Mouse (Mus musculus): ENCODE results near the gene Fbxw24. TPM values are rescaled to one million over a fixed set of nuclear protein-coding genes. Genes with fewer than 3 reads are reported as not detected.
"Not testable (repeated sequence)": the region's sequence is repeated elsewhere in the genome, so short reads cannot be mapped to it uniquely, and the experiment has no call there.

Fbxw24 gene
- 0.23 TPM in 1 of 2 replicates, not detected in the other for polyA plus RNA-seq (2015; fragmentation: Nextera tagmentation; extraction: Ambion mirVana)

- not testable (repeated sequence) for H3K27me3 ChIP-seq (replicated peaks); H3K4me1 ChIP-seq; H3K4me2 ChIP-seq; H3K36me3 ChIP-seq (replicated peaks); ATAC-seq (replicated peaks); H3K4me3 ChIP-seq; H3K27ac ChIP-seq; H3K9ac ChIP-seq; H3K9me3 ChIP-seq
- WGBS, result 88% methylated on average over 2 of the region's 2 CpGs
Observed at GRCm38 (mm10) chr9:109625957-109626356, at the start of gene Fbxw24. Gene Fbxw24 (minus strand): TSS chr9:109626057.

- not testable (repeated sequence) for H3K27me3 ChIP-seq (replicated peaks); H3K36me3 ChIP-seq (replicated peaks); ATAC-seq (replicated peaks); H3K4me2 ChIP-seq; H3K4me1 ChIP-seq; H3K27ac ChIP-seq; H3K4me3 ChIP-seq; H3K9ac ChIP-seq; H3K9me3 ChIP-seq
- WGBS, result 82% methylated on average over 2 of the region's 2 CpGs
Observed at GRCm38 (mm10) chr9:109664552-109664951, 38.7 kb upstream of the Fbxw24 start, which contains the start of gene Fbxw25. Gene Fbxw25 (minus strand): TSS chr9:109664652.

- H3K9ac ChIP-seq; H3K27me3 ChIP-seq (replicated peaks); H3K36me3 ChIP-seq (replicated peaks); H3K9me3 ChIP-seq; H3K4me2 ChIP-seq; H3K4me1 ChIP-seq; H3K27ac ChIP-seq; H3K4me3 ChIP-seq; ATAC-seq (replicated peaks): not testable (repeated sequence)
- WGBS, result 34% methylated on average over 5 of the region's 5 CpGs
Observed at GRCm38 (mm10) chr9:109606837-109607236, 19.0 kb downstream of the Fbxw24 start.

GRCm38 (mm10) chr9:109602128-109602527 lies 23.7 kb downstream of the Fbxw24 start:
- H3K27ac ChIP-seq; ATAC-seq (replicated peaks); H3K27me3 ChIP-seq (replicated peaks); H3K9ac ChIP-seq; H3K4me2 ChIP-seq; H3K36me3 ChIP-seq (replicated peaks); H3K9me3 ChIP-seq; H3K4me3 ChIP-seq; H3K4me1 ChIP-seq: not testable (repeated sequence)
- WGBS, result 70% methylated on average over 2 of the region's 2 CpGs

- ATAC-seq (replicated peaks), result no peak
- H3K27ac ChIP-seq, result no peak overlapping the region
- no peaks in the 10 kb centered on the region for H3K36me3 ChIP-seq (replicated peaks)
- no peaks in the 10 kb centered on the region for H3K4me1 ChIP-seq
- no peak overlapping the region for H3K9ac ChIP-seq
- H3K9me3 ChIP-seq, result no peaks in the 10 kb centered on the region
- H3K4me3 ChIP-seq, result no peak overlapping the region
- H3K27me3 ChIP-seq (replicated peaks), result no peaks in the 10 kb centered on the region
- no peak overlapping the region for H3K4me2 ChIP-seq
Observed at GRCm38 (mm10) chr9:109597226-109597625, 28.6 kb downstream of the Fbxw24 start.

GRCm38 (mm10) chr9:109594866-109595265 lies 31.0 kb downstream of the Fbxw24 start:
- 85% methylated on average over 2 of the region's 2 CpGs for WGBS
- H3K36me3 ChIP-seq (replicated peaks), result no peaks in the 10 kb centered on the region

GRCm38 (mm10) chr9:109568162-109568561 lies 57.7 kb downstream of the Fbxw24 start, which contains the start of gene Fbxw15:
Gene Fbxw15 (minus strand): TSS chr9:109568262.
- WGBS, result 91% methylated on average over 4 of the region's 4 CpGs
- not testable (repeated sequence) for ATAC-seq (replicated peaks); H3K27ac ChIP-seq; H3K9ac ChIP-seq; H3K4me3 ChIP-seq; H3K4me1 ChIP-seq; H3K4me2 ChIP-seq; H3K27me3 ChIP-seq (replicated peaks); H3K36me3 ChIP-seq (replicated peaks); H3K9me3 ChIP-seq

More at GRCm38 (mm10) chr9:109594866-109595265, 31.0 kb downstream of the Fbxw24 start:
- no peak for ATAC-seq (replicated peaks)
- Histone ChIP-seq H3K9ac (no peak overlapping the region), H3K4me2 (no peak overlapping the region), H3K9me3 (no peaks in the 10 kb centered on the region), H3K4me1 (no peaks in the 10 kb centered on the region), H3K27me3 (replicated peaks) (no peaks in the 10 kb centered on the region), H3K27ac (no peak overlapping the region), H3K4me3 (no peak overlapping the region)

- WGBS, result 88% methylated on average over 1 of the region's 1 CpGs
- no peaks in the 10 kb centered on the region for H3K27me3 ChIP-seq (replicated peaks)
Observed at GRCm38 (mm10) chr9:109565546-109565945, 60.3 kb downstream of the Fbxw24 start.

GRCm38 (mm10) chr9:109562106-109562505 lies 63.8 kb downstream of the Fbxw24 start:
- H3K4me3 ChIP-seq; H3K27me3 ChIP-seq (replicated peaks); H3K4me2 ChIP-seq; H3K9me3 ChIP-seq; H3K4me1 ChIP-seq; H3K9ac ChIP-seq; ATAC-seq (replicated peaks); H3K27ac ChIP-seq; H3K36me3 ChIP-seq (replicated peaks): not testable (repeated sequence)

More at GRCm38 (mm10) chr9:109565546-109565945, 60.3 kb downstream of the Fbxw24 start:
- H3K4me1 ChIP-seq, result no peaks in the 10 kb centered on the region
- H3K4me2 ChIP-seq, result no peak overlapping the region
- H3K9ac ChIP-seq, result no peak overlapping the region
- no peak for ATAC-seq (replicated peaks)
- H3K4me3 ChIP-seq, result no peak overlapping the region
- H3K9me3 ChIP-seq, result no peaks in the 10 kb centered on the region
- no peaks in the 10 kb centered on the region for H3K36me3 ChIP-seq (replicated peaks)
- no peak overlapping the region for H3K27ac ChIP-seq

- no peaks in the 10 kb centered on the region for H3K4me1 ChIP-seq
- no peaks in the 10 kb centered on the region for H3K27me3 ChIP-seq (replicated peaks)
- H3K4me3 ChIP-seq, result no peak overlapping the region
- no peak for ATAC-seq (replicated peaks)
- H3K4me2 ChIP-seq, result no peak overlapping the region
- 86% methylated on average over 3 of the region's 3 CpGs for WGBS
- no peaks in the 10 kb centered on the region for H3K36me3 ChIP-seq (replicated peaks)
- no peak overlapping the region for H3K27ac ChIP-seq
- no peaks in the 10 kb centered on the region for H3K9me3 ChIP-seq
- H3K9ac ChIP-seq, result no peak overlapping the region
Observed at GRCm38 (mm10) chr9:109552483-109552882, 73.4 kb downstream of the Fbxw24 start.

Other genes with a start within 250 kb of the Fbxw24 start
- gene Fbxw22, start 221.8 kb downstream of the Fbxw24 start, polyA plus RNA-seq (2015; fragmentation: Nextera tagmentation; extraction: Ambion mirVana), result 0.12 TPM in 1 of 2 replicates, not detected in the other
- gene Fbxw16, start 176.9 kb downstream of the Fbxw24 start, polyA plus RNA-seq (2015; fragmentation: Nextera tagmentation; extraction: Ambion mirVana), result not detected in 2 replicates
- gene Fbxw19, start 130.2 kb downstream of the Fbxw24 start, polyA plus RNA-seq (2015; fragmentation: Nextera tagmentation; extraction: Ambion mirVana), result not detected in 2 replicates
- gene Fbxw15, start 57.8 kb downstream of the Fbxw24 start, polyA plus RNA-seq (2015; fragmentation: Nextera tagmentation; extraction: Ambion mirVana), result not detected in 2 replicates
- not detected in 2 replicates for gene Fbxw25, start 38.6 kb upstream of the Fbxw24 start, polyA plus RNA-seq (2015; fragmentation: Nextera tagmentation; extraction: Ambion mirVana)
- gene Fbxw18, start 76.6 kb upstream of the Fbxw24 start, polyA plus RNA-seq (2015; fragmentation: Nextera tagmentation; extraction: Ambion mirVana), result 0.11 and 0.18 TPM in 2 replicates
- not detected in 2 replicates for gene Fbxw26, start 120.0 kb upstream of the Fbxw24 start, polyA plus RNA-seq (2015; fragmentation: Nextera tagmentation; extraction: Ambion mirVana)
- gene Fbxw27, start 164.6 kb upstream of the Fbxw24 start, polyA plus RNA-seq (2015; fragmentation: Nextera tagmentation; extraction: Ambion mirVana), result 0.44 TPM in 1 of 2 replicates, not detected in the other
- 0.29 TPM in 1 of 2 replicates, not detected in the other for gene Spink8, start 186.2 kb upstream of the Fbxw24 start, polyA plus RNA-seq (2015; fragmentation: Nextera tagmentation; extraction: Ambion mirVana)
- gene Nme6, start 206.7 kb upstream of the Fbxw24 start, polyA plus RNA-seq (2015; fragmentation: Nextera tagmentation; extraction: Ambion mirVana), result 59.4 and 68.3 TPM in 2 replicates
- 2.6 TPM in 1 of 2 replicates, not detected in the other for gene Camp, start 223.6 kb upstream of the Fbxw24 start, polyA plus RNA-seq (2015; fragmentation: Nextera tagmentation; extraction: Ambion mirVana)
- 12.4 and 14.7 TPM in 2 replicates for gene Cdc25a, start 249.5 kb upstream of the Fbxw24 start, polyA plus RNA-seq (2015; fragmentation: Nextera tagmentation; extraction: Ambion mirVana)